Mouse (Mus musculus): ENCODE measurements around the gene Kif5c. TPM values are rescaled to one million over a fixed set of nuclear protein-coding genes. Genes with fewer than 3 reads are reported as not detected.

The Kif5c gene
- polyA plus RNA-seq, 1 experiment from 2014 or later, result 36.3 TPM

- Histone ChIP-seq H3K4me2 (ENCODE audit: low read depth, low read length) (no peak overlapping the region), H3K4me3 (ENCODE audit: low read depth, low read length) (no peak overlapping the region), H3K27me3 (ENCODE audit: control insufficient read depth, insufficient read depth, low read length) (no peaks in the 10 kb centered on the region), H3K27ac (replicated peaks; ENCODE audit: low read depth, low read length) (no peak overlapping the region), H3K9ac (replicated peaks; ENCODE audit: low read length) (no peak overlapping the region), H3K4me1 (ENCODE audit: control insufficient read depth, insufficient read depth, low read length) (no peaks in the 10 kb centered on the region), H3K9me3 (replicated peaks; ENCODE audit: control insufficient read depth, low read length) (no peaks in the 10 kb centered on the region), H3K36me3 (replicated peaks; ENCODE audit: control insufficient read depth, insufficient read depth, low read depth, low read length) (no peaks in the 10 kb centered on the region)
- ATAC-seq (replicated peaks; ENCODE audit: insufficient number of reproducible peaks, low FRiP score, low TSS enrichment, low read depth), result 0 out of 2 replicates have a peak, but pooled peaks have one; percentile 41
- WGBS, result 86% methylated on average over 4 of the region's 4 CpGs
- DNase-seq (ENCODE audit: low spot score), result no peak
These were observed 39.9 kb downstream of the Kif5c start for GRCm38 (mm10) chr2:49658988-49659387.

DNA sequence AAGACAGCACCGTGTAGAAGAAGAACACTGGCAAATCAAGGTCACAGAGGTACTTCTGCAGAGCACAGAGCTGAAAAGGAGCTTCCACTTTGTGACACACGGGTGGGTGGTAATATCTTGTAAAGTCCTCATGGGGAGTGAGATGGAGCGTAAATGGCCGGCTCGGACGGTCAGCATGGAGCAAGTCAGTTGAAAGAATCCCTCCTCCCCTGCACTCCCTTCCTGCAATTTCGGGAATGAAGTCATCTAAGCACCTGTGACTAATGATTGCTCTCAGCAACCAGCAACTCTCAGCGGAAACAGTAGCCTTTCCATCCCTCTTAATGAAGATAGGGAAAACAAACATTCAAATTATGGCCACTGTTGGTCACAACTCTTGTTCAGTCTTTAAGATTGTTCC lies 40.9 kb downstream of the Kif5c start:
- Histone ChIP-seq H3K4me1 (ENCODE audit: control insufficient read depth, insufficient read depth, low read length) (no peaks in the 10 kb centered on the region), H3K36me3 (replicated peaks; ENCODE audit: control insufficient read depth, insufficient read depth, low read depth, low read length) (no peaks in the 10 kb centered on the region), H3K4me2 (ENCODE audit: low read depth, low read length) (no peak overlapping the region), H3K27ac (replicated peaks; ENCODE audit: low read depth, low read length) (no peak overlapping the region), H3K27me3 (ENCODE audit: control insufficient read depth, insufficient read depth, low read length) (no peaks in the 10 kb centered on the region), H3K4me3 (ENCODE audit: low read depth, low read length) (no peak overlapping the region), H3K9ac (replicated peaks; ENCODE audit: low read length) (no peak overlapping the region), H3K9me3 (replicated peaks; ENCODE audit: control insufficient read depth, low read length) (no peaks in the 10 kb centered on the region)
- DNase-seq (ENCODE audit: low spot score) (no peak), ATAC-seq (replicated peaks; ENCODE audit: insufficient number of reproducible peaks, low FRiP score, low TSS enrichment, low read depth) (no peak)
- WGBS, result 27% methylated on average over 8 of the region's 8 CpGs

DNA sequence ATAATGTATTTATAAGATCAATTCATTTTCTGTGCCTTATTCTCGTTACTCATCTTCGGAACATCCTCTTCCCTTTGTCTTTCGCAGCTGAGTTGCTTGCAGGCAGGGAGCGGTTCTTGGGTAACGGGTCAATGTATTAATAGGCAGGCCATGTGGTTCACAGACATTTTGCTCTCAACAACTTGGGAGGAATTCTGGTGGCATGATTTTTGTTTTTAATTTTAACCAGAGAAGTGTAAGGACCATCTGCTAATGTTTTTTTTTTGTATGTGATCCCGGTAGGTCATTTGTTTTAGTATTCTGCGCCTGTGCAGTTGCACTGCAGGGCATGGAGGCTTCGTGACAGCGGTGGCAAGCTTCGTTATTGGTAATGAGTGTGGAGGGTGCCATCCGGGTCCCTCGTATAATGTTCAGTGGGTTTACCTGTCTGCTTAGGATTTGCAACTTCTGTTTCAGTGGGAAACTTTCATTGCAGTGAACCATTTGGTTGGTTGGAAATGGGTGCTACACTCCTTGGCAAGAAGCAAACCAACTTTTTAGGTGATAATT lies 41.4 kb downstream of the Kif5c start:
- no peaks in the 10 kb centered on the region for H3K36me3 ChIP-seq (replicated peaks; ENCODE audit: control insufficient read depth, insufficient read depth, low read depth, low read length)
- 79% methylated on average over 12 of the region's 12 CpGs for WGBS
- DNase-seq (ENCODE audit: low spot score) (no peak), ATAC-seq (replicated peaks; ENCODE audit: insufficient number of reproducible peaks, low FRiP score, low TSS enrichment, low read depth) (no peak)
- no peak overlapping the region for H3K4me2 ChIP-seq (ENCODE audit: low read depth, low read length)
- no peaks in the 10 kb centered on the region for H3K4me1 ChIP-seq (ENCODE audit: control insufficient read depth, insufficient read depth, low read length)
- H3K9ac ChIP-seq (replicated peaks; ENCODE audit: low read length), result no peak overlapping the region
- no peaks in the 10 kb centered on the region for H3K9me3 ChIP-seq (replicated peaks; ENCODE audit: control insufficient read depth, low read length)
- H3K27me3 ChIP-seq (ENCODE audit: control insufficient read depth, insufficient read depth, low read length), result no peaks in the 10 kb centered on the region
- H3K4me3 ChIP-seq (ENCODE audit: low read depth, low read length), result no peak overlapping the region
- no peak overlapping the region for H3K27ac ChIP-seq (replicated peaks; ENCODE audit: low read depth, low read length)

GRCm38 (mm10) chr2:49661348-49661747 lies 42.2 kb downstream of the Kif5c start:
- no peak for DNase-seq (ENCODE audit: low spot score)
- H3K4me2 ChIP-seq (ENCODE audit: low read depth, low read length), result no peak overlapping the region
- H3K9ac ChIP-seq (replicated peaks; ENCODE audit: low read length), result no peak overlapping the region
- H3K4me3 ChIP-seq (ENCODE audit: low read depth, low read length), result no peak overlapping the region
- H3K27me3 ChIP-seq (ENCODE audit: control insufficient read depth, insufficient read depth, low read length), result no peaks in the 10 kb centered on the region
- H3K27ac ChIP-seq (replicated peaks; ENCODE audit: low read depth, low read length), result no peak overlapping the region
- H3K36me3 ChIP-seq (replicated peaks; ENCODE audit: control insufficient read depth, insufficient read depth, low read depth, low read length), result no peaks in the 10 kb centered on the region
- no peaks in the 10 kb centered on the region for H3K4me1 ChIP-seq (ENCODE audit: control insufficient read depth, insufficient read depth, low read length)
- ATAC-seq (replicated peaks; ENCODE audit: insufficient number of reproducible peaks, low FRiP score, low TSS enrichment, low read depth), result 0 out of 2 replicates have a peak, but pooled peaks have one; percentile 29
- no peaks in the 10 kb centered on the region for H3K9me3 ChIP-seq (replicated peaks; ENCODE audit: control insufficient read depth, low read length)

DNA sequence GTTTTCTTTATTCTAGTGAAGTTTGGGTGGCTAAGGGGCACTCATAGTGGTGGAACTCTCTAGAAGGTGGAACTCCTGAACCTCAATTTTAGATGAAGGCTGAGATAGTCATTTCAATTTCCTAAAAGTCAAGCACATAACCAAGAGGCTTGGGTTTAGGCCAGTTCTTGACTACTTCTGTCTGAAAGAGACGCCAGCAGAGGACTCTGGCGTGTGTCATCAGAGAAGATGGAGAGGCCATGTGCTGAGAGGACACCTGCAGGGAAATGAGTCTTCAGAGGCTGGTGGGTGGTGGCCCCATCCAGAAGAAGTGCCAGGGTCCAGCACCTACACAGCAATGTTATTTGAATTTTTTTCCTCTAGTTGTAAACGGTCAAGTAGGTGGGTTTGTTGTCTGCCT lies 42.8 kb downstream of the Kif5c start:
- Histone ChIP-seq H3K4me1 (ENCODE audit: control insufficient read depth, insufficient read depth, low read length) (no peaks in the 10 kb centered on the region), H3K4me3 (ENCODE audit: low read depth, low read length) (no peak overlapping the region), H3K4me2 (ENCODE audit: low read depth, low read length) (no peak overlapping the region), H3K9me3 (replicated peaks; ENCODE audit: control insufficient read depth, low read length) (no peaks in the 10 kb centered on the region), H3K27ac (replicated peaks; ENCODE audit: low read depth, low read length) (no peak overlapping the region), H3K9ac (replicated peaks; ENCODE audit: low read length) (no peak overlapping the region), H3K27me3 (ENCODE audit: control insufficient read depth, insufficient read depth, low read length) (no peaks in the 10 kb centered on the region), H3K36me3 (replicated peaks; ENCODE audit: control insufficient read depth, insufficient read depth, low read depth, low read length) (no peaks in the 10 kb centered on the region)
- WGBS, result 88% methylated on average over 3 of the region's 3 CpGs
- DNase-seq (ENCODE audit: low spot score), result no peak
- no peak for ATAC-seq (replicated peaks; ENCODE audit: insufficient number of reproducible peaks, low FRiP score, low TSS enrichment, low read depth)

GRCm38 (mm10) chr2:49671753-49672500 lies 52.8 kb downstream of the Kif5c start:
- ATAC-seq (replicated peaks; ENCODE audit: insufficient number of reproducible peaks, low FRiP score, low TSS enrichment, low read depth) (no peak), DNase-seq (ENCODE audit: low spot score) (no peak)
- Histone ChIP-seq H3K9me3 (replicated peaks; ENCODE audit: control insufficient read depth, low read length) (no peaks in the 10 kb centered on the region), H3K27ac (replicated peaks; ENCODE audit: low read depth, low read length) (no peak overlapping the region), H3K4me2 (ENCODE audit: low read depth, low read length) (no peak overlapping the region), H3K9ac (replicated peaks; ENCODE audit: low read length) (no peak overlapping the region), H3K4me1 (ENCODE audit: control insufficient read depth, insufficient read depth, low read length) (no peaks in the 10 kb centered on the region), H3K27me3 (ENCODE audit: control insufficient read depth, insufficient read depth, low read length) (no peaks in the 10 kb centered on the region), H3K36me3 (replicated peaks; ENCODE audit: control insufficient read depth, insufficient read depth, low read depth, low read length) (no peaks in the 10 kb centered on the region; the same call in 1 of the 2 replicates), H3K4me3 (ENCODE audit: low read depth, low read length) (no peak overlapping the region)
- 52% methylated on average over 12 of the region's 12 CpGs for WGBS

- no peak overlapping the region for H3K4me3 ChIP-seq (ENCODE audit: low read depth, low read length)
- ATAC-seq (replicated peaks; ENCODE audit: insufficient number of reproducible peaks, low FRiP score, low TSS enrichment, low read depth) (0 out of 2 replicates have a peak, but pooled peaks have one; percentile 34), DNase-seq (ENCODE audit: low spot score) (peak; percentile 26)
- no peaks in the 10 kb centered on the region for H3K27me3 ChIP-seq (ENCODE audit: control insufficient read depth, insufficient read depth, low read length)
- no peaks in the 10 kb centered on the region; the same call in 1 of the 2 replicates for H3K36me3 ChIP-seq (replicated peaks; ENCODE audit: control insufficient read depth, insufficient read depth, low read depth, low read length)
- WGBS, result 74% methylated on average over 7 of the region's 7 CpGs
- peak overlapping the region; percentile 14; the same call in 1 of the 2 replicates for H3K27ac ChIP-seq (replicated peaks; ENCODE audit: low read depth, low read length)
- H3K4me1 ChIP-seq (ENCODE audit: control insufficient read depth, insufficient read depth, low read length), result no peaks in the 10 kb centered on the region
- H3K9ac ChIP-seq (replicated peaks; ENCODE audit: low read length), result no peak overlapping the region
- no peaks in the 10 kb centered on the region for H3K9me3 ChIP-seq (replicated peaks; ENCODE audit: control insufficient read depth, low read length)
- no peak overlapping the region for H3K4me2 ChIP-seq (ENCODE audit: low read depth, low read length)
These were observed 53.4 kb downstream of the Kif5c start for GRCm38 (mm10) chr2:49672501-49672874.

- no peaks in the 10 kb centered on the region for H3K4me1 ChIP-seq (ENCODE audit: control insufficient read depth, insufficient read depth, low read length)
- no peak overlapping the region for H3K27ac ChIP-seq (replicated peaks; ENCODE audit: low read depth, low read length)
- H3K27me3 ChIP-seq (ENCODE audit: control insufficient read depth, insufficient read depth, low read length), result no peaks in the 10 kb centered on the region
- no peak overlapping the region for H3K4me3 ChIP-seq (ENCODE audit: low read depth, low read length)
- DNase-seq (ENCODE audit: low spot score) (no peak), ATAC-seq (replicated peaks; ENCODE audit: insufficient number of reproducible peaks, low FRiP score, low TSS enrichment, low read depth) (no peak)
- no peaks in the 10 kb centered on the region for H3K9me3 ChIP-seq (replicated peaks; ENCODE audit: control insufficient read depth, low read length)
- no peaks in the 10 kb centered on the region; the same call in 1 of the 2 replicates for H3K36me3 ChIP-seq (replicated peaks; ENCODE audit: control insufficient read depth, insufficient read depth, low read depth, low read length)
- no peak overlapping the region for H3K9ac ChIP-seq (replicated peaks; ENCODE audit: low read length)
- WGBS, result 87% methylated on average over 12 of the region's 12 CpGs
- H3K4me2 ChIP-seq (ENCODE audit: low read depth, low read length), result no peak overlapping the region
These were observed 56.9 kb downstream of the Kif5c start for GRCm38 (mm10) chr2:49676020-49676419.

Measured in embryonic facial prominence, embryonic 11.5 days (tissue).